Mouse (Mus musculus): ENCODE measurements around the gene Mettl22.

Mettl22 gene

DNA sequence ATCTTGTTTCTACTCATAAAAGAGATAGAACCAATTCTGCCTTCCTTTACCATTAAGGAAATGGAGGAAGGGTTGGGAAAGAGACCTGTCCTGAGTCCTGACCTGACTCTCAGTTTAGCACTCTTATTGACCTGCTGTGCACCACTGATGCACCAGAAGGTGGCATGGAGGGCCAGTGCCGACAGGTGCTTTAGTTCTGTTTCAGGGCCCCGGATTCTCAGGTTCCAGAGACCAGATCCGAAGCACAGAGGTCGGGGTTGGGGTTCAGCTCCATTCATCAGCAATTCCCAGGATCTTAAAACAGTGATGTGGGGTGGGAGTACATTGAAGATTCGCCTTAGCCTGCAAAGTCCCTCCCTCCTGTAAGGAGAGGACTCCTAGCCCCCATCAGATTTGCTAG lies 42.2 kb downstream of the Mettl22 start:
- no peak for DNase-seq (ENCODE audit: low spot score)

DNA sequence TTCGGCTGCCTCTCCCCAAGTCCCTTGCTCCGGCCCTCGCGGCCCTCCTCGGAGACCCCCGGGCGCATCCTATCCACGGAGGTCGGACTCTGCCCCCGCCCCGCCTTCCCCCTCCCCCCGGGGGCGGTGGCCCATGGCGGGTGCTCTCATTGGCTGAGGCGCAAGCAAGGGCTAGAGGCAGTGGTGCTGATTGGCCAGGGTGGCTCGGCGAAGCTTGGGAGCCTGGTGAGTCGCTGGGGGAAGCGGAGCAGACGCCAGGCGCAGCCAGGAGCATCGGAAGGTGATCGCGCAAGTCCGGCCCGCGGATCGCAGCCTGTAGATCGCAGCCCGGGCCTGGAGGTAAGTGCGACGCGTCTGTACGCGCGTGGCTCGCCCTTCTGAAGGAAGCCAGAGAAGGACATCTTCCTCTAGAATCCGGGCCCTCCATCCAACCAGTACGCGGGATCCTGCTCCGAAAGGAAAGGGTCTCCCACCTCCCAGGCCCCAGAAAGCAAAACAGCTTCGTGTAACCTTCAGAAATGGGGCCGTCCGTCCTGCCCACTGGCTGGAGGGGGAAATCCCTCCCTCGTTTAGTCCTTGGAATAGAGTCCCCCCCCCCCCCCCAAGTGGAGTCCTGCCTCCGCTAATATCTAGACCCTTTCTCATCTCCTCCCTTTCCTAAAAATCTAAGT lies 42.8 kb downstream of the Mettl22 start, which contains the start of gene Abat:
Abat (plus strand) TSS at position 194 of the 671 bp plus-strand sequence.
- peak; percentile 96 for DNase-seq (ENCODE audit: low spot score)

DNA sequence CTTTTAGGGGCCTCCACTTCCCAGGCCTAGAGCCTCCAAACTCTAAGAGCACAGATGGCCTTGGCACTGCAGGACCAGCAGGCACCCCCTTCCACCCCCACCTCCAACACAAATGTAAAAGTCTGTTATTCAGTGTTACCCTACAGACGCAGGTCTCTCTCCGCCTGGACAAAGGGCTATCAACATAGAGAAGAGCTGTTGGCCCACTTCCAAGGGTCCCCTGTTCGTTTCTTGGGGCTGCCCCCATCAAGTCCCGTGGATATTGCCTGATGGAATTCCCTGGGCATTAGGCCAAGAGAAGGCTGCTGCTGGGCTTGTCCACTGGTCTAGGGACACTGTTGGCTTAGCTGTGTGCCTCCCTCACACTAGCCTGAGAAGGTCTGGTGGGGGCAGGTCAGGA lies 43.6 kb downstream of the Mettl22 start:
- DNase-seq (ENCODE audit: low spot score): no peak

DNA sequence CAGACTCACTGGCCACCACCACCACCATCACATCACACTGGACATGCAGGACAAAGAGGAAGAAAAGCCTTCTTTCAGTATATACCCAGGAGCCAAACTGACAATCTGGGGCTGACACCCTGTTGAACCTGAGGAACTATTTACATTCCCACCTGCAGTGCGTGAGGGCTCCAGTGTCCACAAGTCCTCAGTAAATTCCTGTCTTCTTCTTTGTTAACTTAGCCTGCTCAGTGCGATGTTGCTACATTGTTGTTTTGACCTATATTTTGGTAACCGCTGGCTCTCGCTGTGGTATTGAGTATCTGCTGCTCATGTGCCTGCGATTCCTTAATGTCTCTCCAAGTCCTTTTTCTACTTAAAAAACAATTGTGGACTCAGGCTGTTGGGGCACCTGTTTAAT lies 49.9 kb downstream of the Mettl22 start:
- DNase-seq (ENCODE audit: low spot score): no peak

DNA sequence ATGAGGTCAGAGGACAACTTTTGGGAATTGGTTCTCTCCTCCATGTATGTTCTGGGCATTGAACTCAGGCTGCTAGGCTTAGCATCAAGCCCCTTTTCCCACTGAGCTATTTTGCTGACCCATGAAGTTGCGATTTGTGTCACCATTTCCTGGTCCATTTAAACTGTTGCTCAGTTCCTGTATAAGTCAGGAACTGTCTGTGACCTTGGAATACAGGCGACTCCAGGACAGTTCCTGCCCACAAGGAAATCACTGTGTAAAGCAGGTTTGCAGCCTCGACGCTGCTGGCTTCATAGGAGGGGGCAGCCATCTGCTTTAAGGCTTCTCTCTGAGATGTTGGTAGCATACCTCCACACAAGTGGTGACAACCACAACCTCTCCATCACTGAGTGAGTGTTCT lies 50.7 kb downstream of the Mettl22 start:
- DNase-seq (ENCODE audit: low spot score): no peak

DNA sequence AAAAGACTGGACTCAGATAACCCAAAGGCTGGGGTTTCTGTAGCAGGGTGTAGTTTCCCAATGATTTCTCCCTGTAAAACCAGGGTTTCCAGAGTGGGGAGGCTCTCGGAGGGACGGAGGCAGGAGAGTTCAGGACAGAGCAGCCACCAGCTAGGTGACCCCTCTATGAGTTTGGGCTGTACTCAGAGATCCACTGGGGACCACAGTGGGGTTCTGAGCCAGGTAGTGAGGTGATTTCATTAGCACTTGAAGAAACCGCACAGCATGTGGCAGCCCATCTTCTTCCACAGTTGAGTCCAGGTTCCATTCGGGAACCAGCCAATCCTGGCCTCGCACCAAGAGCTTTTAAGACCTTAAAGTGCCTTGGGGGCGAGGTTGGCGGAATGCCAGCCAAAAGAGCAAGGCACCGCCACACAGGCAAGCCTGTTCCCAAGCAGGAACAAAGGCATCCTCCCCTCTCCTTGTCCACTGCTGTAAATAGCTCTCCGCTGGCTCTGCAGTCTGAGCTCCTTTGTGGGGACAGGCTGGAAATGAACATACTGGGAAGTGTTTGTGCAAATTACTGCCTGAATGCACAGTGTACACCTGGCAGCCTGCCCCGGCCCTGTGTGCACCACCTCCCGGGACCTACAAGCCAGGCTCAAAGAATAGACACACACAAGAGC lies 53.0 kb downstream of the Mettl22 start:
- peak; percentile 44 for DNase-seq (ENCODE audit: low spot score)

DNA sequence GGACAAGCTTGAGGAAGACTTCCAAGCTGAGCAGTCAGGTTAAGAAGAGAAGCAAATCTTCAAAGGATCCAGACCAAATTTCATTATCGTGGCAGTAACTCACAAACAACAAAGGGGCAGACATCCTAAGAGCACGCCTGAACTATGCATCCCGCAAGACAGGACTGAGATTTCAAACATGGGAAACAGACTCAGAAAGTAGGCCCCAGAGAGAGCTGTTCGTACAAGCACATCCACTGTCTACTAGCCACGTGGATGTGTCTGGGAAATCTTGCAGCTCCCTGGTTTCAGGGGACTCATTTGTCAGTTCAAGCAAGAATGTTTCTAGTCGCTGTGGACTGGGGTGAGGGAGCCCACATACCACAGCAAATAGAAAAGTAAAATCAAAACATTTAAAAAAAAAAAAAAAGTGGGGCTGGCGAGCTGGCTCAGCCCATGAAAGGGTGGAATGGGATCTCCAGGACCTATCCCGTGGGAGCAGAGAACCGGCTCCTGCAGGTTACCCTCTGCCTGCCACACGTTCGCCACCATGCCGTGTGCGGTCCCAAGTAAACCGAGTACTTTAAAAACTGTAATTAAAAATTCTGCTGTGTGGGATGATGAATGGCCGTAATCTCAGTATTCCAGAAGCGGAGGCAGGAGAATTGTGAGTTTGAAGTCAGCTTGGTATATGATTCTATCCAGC lies 53.7 kb downstream of the Mettl22 start:
- no peak for DNase-seq (ENCODE audit: low spot score)

DNA sequence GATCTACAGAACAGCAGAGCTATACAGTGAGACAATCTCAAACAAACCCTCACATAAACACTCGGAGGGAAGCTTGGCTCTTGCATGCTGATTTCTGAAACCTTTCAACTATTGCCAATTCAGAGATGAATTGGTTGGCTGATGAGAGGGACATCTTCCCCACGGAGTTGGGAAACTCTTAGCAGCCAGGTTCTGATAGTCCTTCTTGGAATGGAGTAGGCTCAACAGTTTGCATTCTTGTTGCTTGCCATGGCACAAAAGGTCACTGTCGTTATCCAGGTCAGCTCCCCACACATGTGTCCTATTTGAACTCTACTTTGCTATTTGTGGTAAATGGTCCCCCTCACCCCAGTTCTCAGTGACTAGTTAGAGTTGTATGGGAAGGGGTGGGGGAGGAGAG lies 54.7 kb downstream of the Mettl22 start:
- DNase-seq (ENCODE audit: low spot score): no peak

DNA sequence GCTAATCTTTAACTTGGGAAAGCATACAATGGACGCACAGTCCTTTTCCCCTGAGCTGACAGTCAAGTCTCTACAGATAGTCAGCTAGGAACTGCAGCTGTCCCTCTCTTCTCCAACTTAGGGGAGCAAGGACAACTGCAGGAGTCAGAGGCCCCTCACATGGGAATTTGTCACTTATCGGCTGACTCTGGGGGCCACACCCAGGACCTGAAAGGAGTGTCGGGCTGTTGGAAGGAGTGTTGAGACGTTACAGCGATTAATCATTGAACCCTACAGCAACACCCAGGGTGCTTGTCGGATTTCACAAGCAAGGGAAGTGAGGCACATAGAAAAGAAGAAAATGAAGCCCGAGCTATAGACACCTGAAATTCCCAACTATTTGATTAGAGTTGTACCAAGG lies 55.3 kb downstream of the Mettl22 start:
- DNase-seq (ENCODE audit: low spot score): no peak

DNA sequence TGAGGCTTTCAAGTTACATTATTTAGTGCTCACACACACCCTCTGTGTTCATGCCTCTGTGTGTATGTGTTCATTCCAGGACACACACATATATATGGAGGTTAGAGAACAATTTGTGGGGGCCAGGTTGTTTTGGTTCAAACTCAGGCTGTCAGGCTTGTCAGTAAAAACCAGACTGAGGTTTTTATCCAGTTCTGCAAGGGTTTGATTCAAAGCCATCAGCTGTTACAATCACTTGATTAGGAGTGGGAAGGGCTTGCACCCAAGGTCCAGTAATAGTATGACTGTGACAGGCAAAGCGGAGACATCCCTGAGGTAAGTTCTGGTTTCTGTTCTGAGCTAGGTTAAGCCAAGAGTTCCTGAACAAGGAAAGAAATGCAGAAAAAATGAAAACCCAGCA lies 58.8 kb downstream of the Mettl22 start:
- no peak for DNase-seq (ENCODE audit: low spot score)

DNA sequence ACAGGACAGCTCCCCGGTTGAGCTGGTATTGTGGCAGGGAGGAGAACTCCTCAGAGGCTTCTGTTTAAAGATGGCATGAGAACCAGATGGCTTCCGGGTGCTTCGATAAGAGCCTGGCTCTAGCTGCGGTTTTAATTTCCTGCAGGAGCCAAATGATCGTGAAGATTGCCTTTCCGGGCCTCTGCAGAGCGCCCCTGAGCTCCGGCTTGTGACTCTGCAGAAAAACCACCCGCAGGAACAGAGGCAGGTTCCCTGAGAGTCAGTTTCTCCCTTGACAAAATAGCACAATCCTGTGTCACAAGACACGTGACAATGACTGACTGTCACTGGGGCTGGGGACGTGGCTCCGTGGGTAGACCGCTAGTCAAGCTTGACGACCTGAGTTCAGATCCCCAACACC lies 59.4 kb downstream of the Mettl22 start:
- DNase-seq (ENCODE audit: low spot score): no peak

DNA sequence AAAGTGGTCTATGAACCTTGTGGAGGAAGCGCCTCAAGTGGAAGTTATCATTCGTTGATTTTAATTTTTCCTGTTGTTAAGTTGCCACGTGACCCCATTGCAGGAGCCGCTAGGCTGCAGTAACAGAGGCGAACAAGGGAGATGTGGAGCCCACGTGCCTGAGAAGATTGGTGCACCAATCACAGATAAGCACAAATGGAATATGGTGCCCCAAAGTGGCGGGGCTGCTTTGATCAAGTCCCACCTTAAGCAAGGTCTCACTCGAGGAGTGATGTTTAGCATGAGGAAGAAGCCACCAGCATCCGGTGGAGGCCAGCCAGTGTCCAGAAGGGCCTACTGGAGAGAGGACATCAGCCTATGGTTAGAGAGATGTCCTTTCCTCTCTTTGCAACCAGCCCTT lies 61.9 kb downstream of the Mettl22 start:
- no peak for DNase-seq (ENCODE audit: low spot score)

DNA sequence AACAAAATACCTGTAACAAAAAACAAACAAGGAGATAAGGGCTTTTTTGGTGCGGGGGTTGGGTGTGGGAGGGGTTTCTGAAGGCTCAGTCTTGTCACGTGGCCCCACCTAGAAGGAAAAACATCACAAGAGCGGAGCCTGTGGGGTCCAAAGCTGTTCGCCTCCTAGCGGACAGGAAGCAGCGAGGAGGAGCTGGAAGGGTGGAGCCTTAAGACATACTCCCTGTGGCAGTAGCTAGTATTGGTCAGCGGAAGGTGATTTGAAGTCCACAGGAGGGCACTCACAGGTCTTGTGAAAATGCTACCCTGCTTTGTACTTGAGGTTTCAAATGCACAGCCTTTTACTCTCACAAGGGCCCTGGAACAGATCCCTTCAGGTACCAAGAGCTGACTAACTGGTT lies 62.3 kb downstream of the Mettl22 start:
- DNase-seq (ENCODE audit: low spot score): no peak

DNA sequence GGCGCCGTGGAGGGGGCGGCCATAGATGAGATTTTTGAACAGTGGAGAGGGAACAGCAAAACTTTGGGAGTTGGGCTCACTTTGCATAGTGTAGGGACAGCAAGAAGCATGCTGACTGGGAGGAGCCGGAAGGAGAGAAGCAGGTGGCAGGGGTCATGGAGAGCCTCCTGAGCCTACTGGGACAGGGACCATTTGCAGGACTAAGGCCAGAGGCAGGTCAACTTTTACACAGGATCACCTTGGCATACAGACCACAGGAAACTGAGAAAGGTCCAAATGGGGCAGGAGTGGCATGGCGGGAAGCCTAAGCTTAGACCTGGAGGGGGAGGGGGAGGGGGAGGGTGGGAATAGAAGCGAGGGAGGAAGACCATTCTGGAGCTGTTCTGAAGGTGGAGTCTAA lies 62.9 kb downstream of the Mettl22 start:
- DNase-seq (ENCODE audit: low spot score): no peak

DNA sequence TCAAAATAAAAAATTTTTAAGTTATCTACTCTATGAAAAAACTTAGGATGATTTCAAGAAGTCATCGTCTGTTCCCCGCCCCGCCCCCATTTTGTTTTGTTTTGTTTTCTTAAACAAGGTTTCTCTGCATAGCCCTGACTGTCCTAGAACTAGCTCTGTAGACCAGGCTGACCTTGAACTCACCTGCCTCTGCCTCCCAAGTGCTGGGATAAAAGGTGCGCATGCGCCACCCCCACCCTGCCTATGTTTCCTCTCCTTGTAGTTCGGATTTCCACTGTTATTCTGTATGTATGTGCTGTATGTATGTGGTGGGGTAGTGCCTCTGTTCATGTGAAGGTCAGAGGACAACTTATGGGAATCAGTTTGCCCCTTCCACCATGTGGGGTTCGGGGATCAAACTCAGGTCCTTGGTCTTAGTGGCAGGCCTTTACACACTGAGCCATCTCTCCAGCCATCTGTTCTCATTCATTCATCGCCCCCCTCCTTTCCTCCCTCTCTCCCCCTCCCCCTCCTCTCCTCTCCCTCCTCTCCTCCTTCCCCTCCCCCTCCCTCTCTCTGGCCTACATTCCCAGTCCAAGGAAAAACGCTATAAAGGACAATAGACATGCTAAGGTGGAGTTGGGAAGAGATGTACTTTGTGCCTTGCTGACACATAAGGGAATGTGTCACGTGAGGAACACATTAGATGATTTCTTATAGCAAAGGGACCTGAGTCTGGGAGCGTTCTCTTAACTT lies 64.0 kb downstream of the Mettl22 start:
- DNase-seq (ENCODE audit: low spot score): no peak

DNA sequence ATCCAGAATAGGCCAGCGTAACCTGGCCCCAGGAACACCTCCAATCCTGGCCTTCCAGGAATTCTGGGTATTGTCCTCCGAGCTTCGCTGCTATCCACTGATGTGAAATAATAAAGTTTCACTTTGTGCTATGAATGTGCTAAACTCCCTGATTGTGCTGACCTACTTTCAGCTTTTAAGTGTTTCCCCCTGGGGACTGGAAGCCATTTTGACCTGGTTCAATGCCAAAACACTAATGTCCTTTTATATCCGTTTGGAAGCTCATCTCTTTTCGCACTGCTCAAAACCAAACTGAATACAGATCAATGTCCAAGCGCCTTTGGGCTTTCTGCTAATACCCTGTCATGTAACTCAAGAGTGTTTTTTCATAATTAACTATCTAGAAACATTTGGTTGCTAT lies 64.8 kb downstream of the Mettl22 start:
- DNase-seq (ENCODE audit: low spot score): no peak

DNA sequence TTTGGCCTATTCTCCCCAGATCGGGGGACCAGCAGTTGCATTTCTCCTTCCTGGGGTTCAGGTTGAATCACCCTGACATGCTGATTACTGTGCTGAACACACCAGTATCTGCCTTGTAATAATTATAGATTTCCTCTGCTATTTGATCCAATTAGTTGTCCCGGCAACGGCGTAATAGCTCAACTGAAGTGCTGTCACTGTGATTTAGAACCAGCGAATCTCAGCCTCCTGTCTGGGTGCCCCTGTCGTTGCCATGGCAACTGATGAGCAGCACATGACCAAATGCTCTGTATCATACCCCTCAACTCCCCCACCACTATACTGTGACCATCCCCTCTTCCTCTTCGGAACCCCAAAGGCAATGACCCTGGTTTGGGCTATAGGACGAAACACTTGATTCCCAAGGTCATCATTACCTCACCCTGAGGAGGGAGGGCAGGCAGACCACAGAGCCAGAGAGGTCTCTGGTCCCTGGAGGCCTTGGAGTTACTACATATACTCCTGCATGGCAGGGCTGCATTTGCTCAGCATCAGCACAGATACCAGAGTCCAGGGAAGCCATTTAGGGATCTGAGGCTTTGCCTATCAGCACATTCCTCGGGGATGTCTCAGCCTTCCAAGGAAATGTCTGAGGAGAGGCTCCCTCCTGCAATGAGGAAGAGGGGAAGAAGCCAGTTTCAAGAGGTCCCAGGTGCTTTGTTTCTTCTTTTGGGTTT lies 68.7 kb downstream of the Mettl22 start:
- DNase-seq (ENCODE audit: low spot score): peak; percentile 83
